Mouse (Mus musculus) embryo, embryonic 9.5 days (tissue): ENCODE results near the gene Cyp4a29.
A peak's percentile ranks its signal among the peaks of the same experiment; 100 is the strongest.
"Not testable (repeated sequence)": the region's sequence is repeated elsewhere in the genome, so short reads cannot be mapped to it uniquely, and the experiment has no call there.

ENCODE experiments used
- DNase-seq: peaks from one replicate; pipeline ENCODE4 v3.0.0-alpha.2; 2017; ENCODE audit errors: extremely low spot score

The Cyp4a29 gene

GRCm38 (mm10) chr4:115241784-115242183, at the start of gene Cyp4a29:
Gene Cyp4a29, plus strand, starts transcription at chr4:115242084.
- DNase-seq = no peak

- DNase-seq = not testable (repeated sequence)
These were observed 9.0 kb upstream of the Cyp4a29 start for GRCm38 (mm10) chr4:115232901-115233300.

DNA sequence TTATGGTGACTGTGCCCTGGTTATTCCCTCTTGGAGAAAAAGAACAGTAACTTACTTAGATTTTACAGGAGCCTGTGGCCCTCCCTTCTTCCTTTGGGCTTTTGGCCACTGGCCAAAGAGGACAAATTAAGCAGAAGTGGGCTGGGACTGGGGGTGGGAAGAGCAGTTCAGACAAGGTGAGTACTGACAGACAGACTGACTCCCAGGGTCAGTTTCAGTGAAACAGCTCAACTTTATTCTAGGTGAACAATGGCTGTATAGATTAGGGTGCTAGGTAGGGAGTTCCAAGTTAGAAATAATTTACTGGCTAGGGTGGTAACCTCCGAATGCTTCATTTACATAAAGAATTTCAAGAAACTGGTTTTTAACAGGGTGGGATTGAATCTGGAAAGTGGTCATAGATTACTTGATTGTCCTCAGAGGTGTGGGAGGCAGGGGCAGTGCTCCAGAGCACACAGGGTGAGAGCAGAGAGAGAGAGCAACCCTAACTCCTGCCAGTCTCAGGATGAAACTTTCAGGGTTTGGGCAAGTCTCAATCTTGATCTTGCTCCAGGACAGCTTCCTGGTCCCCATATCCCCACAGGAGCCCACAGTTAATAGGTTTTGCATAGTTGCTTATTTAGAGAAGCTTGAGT, 5.3 kb upstream of the Cyp4a29 start:
- no peak for DNase-seq

DNA sequence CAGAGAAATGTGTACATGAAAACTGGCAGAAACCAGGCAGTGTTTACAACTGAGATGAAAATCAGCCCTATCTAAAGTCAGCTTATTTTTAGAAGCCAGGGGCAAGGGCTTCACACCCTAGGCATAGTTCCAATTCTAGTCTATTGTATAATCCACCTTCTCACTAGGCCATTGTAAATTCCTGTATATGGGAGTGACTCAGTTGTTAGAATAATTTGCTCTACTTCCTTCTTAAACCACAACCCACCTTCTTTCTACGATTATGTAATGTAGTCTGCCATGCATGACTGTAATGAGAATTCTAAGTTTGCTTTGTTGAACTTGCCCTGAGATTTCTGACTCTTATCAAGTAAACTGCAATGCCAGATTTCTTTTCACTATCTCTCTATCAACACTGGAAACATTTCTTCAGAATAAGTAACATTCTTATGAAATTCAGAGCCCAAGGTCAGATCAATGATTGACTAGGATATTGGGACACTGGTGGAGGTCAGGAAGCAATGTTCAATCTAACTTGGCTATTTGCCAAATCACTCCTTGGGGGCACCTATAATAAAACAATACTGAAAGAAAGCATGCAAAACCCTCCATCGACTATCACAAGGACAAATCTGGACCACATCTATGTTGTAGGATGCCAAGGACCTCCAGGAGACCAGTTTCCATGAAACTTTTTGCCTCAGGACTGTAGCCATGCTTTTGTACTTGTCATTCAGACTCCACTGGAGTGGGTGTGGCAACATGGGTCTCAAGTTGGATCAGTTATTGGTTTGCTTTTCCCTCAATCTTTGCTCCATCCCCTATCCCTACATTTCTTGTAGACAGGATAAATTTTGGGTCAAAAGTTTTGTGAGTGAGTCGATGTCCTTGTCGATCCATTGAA, 23.0 kb downstream of the Cyp4a29 start:
- DNase-seq = not testable (repeated sequence)

DNA sequence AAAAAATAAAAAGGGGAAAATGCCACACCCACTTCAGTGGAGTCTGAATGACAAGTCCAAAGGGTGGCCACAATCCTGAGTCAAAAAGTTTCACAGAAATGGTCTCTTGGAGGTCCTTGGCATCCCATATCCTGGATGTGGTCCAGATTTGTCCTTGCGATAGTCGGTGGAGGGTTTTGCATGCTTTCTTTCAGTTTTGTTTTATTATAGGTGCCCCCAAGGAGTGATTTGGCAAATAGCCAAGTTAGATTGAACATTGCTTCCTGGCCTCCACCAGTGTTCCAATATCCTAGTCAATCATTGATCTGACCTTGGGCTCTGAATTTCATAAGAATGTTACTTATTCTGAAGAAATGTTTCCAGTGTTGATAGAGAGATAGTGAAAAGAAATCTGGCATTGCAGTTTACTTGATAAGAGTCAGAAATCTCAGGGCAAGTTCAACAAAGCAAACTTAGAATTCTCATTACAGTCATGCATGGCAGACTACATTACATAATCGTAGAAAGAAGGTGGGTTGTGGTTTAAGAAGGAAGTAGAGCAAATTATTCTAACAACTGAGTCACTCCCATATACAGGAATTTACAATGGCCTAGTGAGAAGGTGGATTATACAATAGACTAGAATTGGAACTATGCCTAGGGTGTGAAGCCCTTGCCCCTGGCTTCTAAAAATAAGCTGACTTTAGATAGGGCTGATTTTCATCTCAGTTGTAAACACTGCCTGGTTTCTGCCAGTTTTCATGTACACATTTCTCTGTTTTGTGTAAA, 36.5 kb downstream of the Cyp4a29 start:
- DNase-seq = not testable (repeated sequence)

DNA sequence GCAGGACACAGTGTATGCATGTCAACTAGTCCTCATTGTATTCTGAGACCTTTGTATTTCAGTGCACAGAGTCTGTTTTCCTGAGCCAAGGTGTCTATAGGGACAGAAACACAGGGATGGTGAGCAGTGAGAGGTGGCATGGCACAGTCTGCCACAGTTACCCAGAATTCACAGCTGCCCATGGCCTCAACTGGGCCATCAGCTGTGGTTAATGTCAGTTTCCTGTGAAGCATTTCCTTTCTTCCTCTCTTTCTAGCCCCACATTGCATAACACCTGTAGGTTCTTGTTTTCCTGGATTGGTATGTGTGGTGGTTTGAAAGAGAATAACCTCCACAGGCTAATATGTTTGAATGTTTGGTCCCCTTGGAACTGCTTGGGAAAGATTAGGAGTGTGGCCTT, 38.5 kb downstream of the Cyp4a29 start:
- no peak for DNase-seq

GRCm38 (mm10) chr4:115280779-115281178, 38.9 kb downstream of the Cyp4a29 start:
- peak; percentile 19 for DNase-seq

DNA sequence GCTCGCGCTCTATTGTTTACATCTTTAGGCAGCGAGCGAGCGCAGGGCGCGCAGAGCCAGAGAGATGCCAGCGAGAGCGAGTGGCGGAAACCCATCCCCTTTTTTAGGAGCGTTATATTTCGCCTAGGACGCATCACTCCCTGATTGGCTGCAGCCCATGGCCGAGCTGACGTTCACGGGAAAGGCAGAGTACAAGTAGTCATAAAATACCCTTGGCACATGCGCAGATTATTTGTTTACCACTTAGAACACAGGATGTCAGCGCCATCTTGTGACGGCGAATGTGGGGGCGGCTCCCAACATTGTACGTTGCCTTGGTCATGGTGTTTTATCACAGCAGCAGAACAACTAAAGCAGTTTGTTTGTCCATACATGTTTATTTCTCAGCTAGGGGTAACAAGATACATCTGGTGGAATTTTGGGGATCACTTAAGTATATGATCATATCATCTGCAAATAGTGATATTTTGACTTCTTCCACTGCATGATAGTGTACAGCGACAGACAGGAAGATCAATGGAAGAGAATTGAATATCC, 39.4 kb downstream of the Cyp4a29 start:
- DNase-seq = peak; percentile 17

GRCm38 (mm10) chr4:115298746-115299145, 56.9 kb downstream of the Cyp4a29 start, which contains the start of gene Cyp4a12a:
Gene Cyp4a12a, plus strand, starts transcription at chr4:115299046.
- not testable (repeated sequence) for DNase-seq
